Mouse (Mus musculus) left cerebral cortex, postnatal 14 days (tissue): Measurements from ENCODE around the gene 4933411K16Rik. TPM values are rescaled to one million over a fixed set of nuclear protein-coding genes. Genes with fewer than 3 reads are reported as not detected.
A peak's percentile ranks its signal among the peaks of the same experiment; 100 is the strongest.

Experiments
- DNase-seq, 2 experiments: peaks; one replicate each; pipeline ENCODE4 v3.0.0; 2021 to 2022; ENCODE audit warnings: low spot score in 2 of 2, mixed read lengths in 1 of 2
- intact Hi-C: fragments of 180-260 bp; cut with DNase I; formaldehyde crosslinking; loops from one replicate; pipeline ENCODE4 v1.15.1; 2025
- total RNA-seq, 2 experiments: library from RNA; stranded (reverse); gene quantifications; 2 replicates each; pipeline ENCODE4 v1.2.3; 2021

The 4933411K16Rik gene
- total RNA-seq, 2 experiments from 2014 or later = 0.57 to 0.68 TPM

DNA sequence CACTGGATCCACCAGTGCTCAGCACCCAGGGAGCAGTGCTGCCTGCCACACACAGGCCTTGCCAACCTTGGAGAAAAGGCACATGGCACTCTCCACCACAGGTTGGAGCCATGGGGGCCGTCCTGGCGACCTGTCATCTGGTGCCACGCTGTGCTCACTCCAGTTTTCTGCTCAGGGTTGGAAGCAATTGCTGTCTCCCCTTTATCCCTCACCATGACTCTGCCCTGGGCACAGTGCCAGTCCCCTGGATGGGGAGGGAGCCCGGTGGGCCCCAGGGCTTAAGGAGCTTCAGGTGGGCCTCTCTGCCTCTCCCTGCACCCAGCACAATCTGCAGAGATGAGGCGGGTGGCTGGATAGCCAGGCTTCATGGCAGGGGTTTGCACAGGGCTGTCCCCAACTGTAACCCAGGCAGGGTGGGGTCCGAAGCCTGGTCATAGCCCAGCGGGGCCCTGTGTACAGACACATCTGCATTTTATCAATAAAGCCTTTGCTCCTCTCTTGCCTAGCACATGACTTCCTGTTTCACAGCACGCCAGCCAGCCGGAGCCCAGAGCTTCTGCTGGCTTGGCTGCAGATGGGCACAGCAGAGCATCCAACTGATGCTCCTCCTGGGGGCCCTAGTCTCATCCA is 17.8 kb upstream of the 4933411K16Rik start:
- peak in 1 of 2 experiments; percentile 23 for DNase-seq
- intact Hi-C loops = no loop called here

- intact Hi-C loops = loop anchor here (5.0 kb wide), 2 partner anchors 37 to 117 kb away; no protein-coding TSS in a partner anchor
- DNase-seq = peak in 1 of 2 experiments; percentile 20
Measured at GRCm38 (mm10) chr19:42034881-42035455, 17.1 kb upstream of the 4933411K16Rik start.

- intact Hi-C loops = loop anchor here (5.0 kb wide), 2 partner anchors 37 to 117 kb away; no protein-coding TSS in a partner anchor
- peak; percentile 80 to 86 for DNase-seq
Measured at GRCm38 (mm10) chr19:42035456-42036248, 16.4 kb upstream of the 4933411K16Rik start, which contains the start of gene Ankrd2. Ankrd2 (plus strand) TSS chr19:42036000.

- intact Hi-C loops = loop anchor here (5.0 kb wide), 2 partner anchors 36 to 116 kb away; no protein-coding TSS in a partner anchor
- no peak for DNase-seq
Measured at GRCm38 (mm10) chr19:42036357-42036756, 15.7 kb upstream of the 4933411K16Rik start.

DNA sequence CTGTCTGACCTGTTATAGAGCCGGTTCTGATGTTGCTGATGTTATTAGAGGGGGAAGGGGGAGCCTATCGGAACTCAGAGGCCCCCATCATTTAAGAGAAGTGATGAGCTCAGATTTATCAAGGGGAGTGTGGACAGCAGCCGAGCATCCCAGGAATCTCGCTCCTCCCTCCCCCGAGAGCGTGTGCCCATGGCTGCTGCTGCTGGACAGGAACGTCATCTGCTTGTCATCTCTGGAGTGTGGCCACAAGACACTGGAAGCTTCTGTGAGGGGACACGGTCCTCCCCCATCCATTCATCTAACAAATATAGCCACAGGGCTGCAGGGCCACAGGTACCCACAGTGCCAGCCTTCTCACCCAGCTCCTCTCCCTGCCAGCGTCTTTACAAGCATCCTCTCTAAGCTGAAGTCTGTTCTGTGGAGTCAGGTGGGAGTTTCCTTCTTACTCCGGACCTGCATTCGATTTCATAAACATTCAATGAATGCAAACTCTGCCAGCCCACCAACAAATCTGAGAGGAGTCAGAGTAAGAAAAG is 14.8 kb upstream of the 4933411K16Rik start:
- intact Hi-C loops = loop anchor here (5.0 kb wide), 2 partner anchors 35 to 115 kb away; no protein-coding TSS in a partner anchor
- DNase-seq = no peak

- intact Hi-C loops = loop anchor here (5.0 kb wide), 2 partner anchors 34 to 114 kb away; no protein-coding TSS in a partner anchor
- DNase-seq = no peak
Measured at GRCm38 (mm10) chr19:42038310-42038709, 13.7 kb upstream of the 4933411K16Rik start.

DNA sequence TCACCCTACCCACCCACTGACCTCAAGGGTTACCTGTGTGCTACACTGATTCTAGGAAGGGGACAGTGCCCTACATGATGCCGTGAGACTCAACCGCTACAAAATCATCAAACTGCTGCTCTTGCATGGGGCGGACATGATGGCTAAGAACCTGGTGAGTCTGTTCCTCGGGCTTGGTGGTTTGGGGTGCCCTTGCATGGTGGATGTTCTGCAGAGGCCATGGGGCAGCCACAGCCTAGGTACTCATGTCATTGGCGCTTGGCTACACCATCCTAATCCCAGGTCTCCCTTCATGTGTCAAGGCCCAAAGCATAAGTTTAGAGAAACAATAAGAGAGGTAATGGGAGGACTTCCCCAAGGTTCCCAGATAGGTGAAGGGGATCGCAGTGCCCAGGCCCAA is 8.1 kb upstream of the 4933411K16Rik start:
- intact Hi-C loops = no loop called here

GRCm38 (mm10) chr19:42045269-42046102 is 6.6 kb upstream of the 4933411K16Rik start, which contains the start of gene Hoga1:
Hoga1 (plus strand) TSS chr19:42045610.
- DNase-seq = peak; percentile 59 to 83
- intact Hi-C loops = no loop called here

More for the DNA sequence above, 8.1 kb upstream of the 4933411K16Rik start:
- no peak for DNase-seq

DNA sequence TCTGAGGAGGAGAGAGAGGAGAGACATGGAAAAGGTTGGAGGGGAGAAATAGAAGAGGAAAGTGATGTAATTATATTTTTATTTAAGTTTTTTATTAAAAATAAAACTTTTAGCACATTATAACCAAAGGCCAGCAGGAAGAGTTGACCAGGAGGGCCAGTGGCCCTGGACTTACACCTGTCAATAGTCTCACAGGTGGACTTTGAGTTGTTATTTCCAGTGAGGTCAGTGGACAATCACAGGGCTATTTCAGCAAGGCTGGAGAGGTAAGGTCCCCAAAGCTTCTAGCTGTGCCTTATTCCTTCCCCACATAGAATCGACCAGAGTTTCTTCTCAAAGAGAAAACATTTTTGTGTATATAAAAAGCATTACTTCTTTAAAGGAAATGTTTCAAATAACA is 1.8 kb upstream of the 4933411K16Rik start:
- intact Hi-C loops = no loop called here

GRCm38 (mm10) chr19:42051351-42051750 is 697 bp upstream of the 4933411K16Rik start:
- no peak for DNase-seq
- intact Hi-C loops = no loop called here

More for the DNA sequence above, 1.8 kb upstream of the 4933411K16Rik start:
- DNase-seq = no peak

DNA sequence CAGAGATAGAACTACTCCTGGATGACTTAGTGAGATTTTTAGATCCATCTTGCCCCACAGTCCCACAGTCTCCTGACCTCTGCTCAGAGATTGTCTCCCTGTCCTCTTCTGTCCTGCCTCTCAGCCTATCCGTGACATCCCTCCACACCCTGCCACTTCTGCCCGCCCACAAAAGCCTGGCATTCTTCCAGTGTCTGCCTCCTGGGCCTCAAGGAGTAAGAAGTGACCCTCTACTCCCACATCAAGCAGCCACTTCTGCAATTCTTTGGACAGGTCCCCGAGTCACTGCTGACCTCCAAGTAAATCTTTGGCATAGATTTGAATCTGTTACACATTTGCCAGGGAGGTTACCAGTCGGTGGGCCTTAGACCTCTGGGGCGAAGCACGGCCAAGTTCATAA is 2.2 kb downstream of the 4933411K16Rik start:
- intact Hi-C loops = no loop called here
- DNase-seq = no peak

- no peak for DNase-seq
- intact Hi-C loops = no loop called here
Measured at GRCm38 (mm10) chr19:42055881-42056280, 3.8 kb downstream of the 4933411K16Rik start.

DNA sequence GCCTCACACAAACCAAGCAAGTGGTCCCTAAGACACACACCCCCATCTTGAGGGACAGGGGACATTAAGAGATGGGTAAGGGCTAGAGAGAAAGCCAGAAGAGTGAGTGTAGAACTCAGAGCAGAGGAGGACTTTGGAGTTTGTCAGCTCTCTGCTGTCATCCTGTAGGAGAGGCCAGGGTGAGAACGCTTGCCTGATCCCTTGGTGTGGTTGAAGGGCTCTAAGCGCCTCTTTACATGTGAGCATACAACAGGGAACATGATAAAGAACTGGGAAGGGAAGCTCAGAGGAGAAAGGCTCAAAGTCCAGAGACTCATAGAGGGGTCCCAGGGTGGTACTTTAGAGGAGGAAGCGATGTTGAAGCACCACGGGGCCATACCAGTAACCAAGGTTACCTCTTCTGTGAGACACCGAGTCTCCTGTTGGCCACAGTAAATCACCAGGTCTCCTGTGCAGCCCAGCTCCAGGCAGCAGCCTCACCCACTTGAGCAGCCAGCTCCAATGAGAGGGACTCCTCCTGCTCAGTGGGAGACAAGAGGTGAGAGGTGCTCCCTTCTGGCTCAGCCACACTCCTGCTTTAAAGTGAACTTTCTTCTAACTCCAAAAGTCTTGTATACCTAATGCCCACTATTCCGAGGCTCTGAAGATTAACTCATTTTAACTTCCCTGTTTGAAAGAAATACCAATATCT is 4.8 kb downstream of the 4933411K16Rik start:
- intact Hi-C loops = no loop called here

GRCm38 (mm10) chr19:42058426-42058825 is 6.4 kb downstream of the 4933411K16Rik start:
- DNase-seq = no peak
- intact Hi-C loops = no loop called here

More for the DNA sequence above, 4.8 kb downstream of the 4933411K16Rik start:
- no peak for DNase-seq

DNA sequence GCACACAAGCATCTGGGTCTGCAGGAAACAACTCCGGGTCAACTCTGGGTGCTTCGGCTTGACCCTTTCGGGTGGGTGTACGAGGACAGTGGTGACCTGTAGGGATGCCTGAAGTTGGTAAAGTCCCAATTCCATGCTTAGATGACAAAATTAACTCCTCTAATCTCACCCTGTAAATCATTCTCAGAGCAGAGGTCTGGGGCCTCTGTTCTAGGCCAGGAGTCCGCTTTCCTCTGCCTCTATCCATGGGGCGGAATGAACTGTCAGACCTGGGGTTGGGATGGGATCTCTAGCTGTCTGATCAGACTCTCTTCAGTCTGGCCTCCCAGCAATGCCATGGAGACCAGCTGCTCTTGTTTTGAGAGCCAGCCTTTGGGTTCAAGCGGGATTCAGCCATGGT is 9.4 kb downstream of the 4933411K16Rik start:
- no peak for DNase-seq
- intact Hi-C loops = no loop called here

DNA sequence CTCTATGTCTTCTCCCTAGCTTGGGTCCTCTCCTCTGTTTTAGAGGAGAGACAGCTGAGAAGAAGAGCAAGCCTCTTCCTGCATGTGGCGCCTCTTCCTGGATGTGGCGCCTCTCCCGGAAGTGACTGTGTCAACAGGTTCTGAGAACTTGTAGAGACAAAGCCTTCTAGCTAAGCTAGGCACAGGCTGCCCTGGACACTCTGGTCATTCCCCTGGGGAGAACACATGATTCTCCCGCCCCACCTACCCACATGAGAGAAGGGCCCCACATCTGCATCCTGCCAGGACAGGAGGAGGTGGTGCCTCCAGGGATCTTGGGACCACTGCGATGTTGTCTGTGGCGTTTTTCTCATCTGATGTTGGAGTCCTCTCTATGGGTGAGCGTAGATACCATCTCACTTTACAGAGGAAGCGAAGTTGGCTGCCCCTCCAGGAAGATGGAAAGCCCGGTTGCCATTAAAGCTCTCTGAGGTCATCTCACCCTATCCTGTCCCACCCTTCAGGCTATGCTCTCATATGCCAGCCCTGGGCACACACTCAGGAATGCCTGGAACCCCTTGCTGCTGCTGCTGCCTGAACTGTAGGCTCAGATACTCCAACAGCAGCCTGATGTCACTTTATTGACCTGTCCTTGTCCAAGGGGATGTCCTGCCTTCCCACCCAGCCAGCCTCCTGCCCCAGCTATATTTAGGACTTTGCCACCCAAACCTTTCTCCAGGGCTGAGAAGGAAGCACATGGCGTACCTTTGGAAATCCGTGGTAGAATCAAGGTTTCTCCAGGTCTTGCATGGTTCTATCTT is 16.6 kb downstream of the 4933411K16Rik start:
- no peak for DNase-seq
- intact Hi-C loops = no loop called here

DNA sequence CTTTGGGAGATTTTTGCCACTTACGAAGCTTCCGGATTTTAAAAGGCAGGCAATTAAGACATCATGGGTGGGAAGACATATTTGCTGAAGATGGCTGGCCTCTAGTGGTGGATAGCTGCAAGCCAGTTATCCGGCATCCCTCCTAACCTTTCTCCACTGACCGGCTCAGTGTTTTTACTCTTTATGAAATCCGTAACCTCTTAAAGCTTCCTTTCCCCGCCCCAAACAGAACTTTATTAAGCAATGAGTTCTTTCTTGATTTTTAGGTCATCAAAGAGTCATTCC is 17.1 kb downstream of the 4933411K16Rik start:
- no peak for DNase-seq
- intact Hi-C loops = no loop called here

DNA sequence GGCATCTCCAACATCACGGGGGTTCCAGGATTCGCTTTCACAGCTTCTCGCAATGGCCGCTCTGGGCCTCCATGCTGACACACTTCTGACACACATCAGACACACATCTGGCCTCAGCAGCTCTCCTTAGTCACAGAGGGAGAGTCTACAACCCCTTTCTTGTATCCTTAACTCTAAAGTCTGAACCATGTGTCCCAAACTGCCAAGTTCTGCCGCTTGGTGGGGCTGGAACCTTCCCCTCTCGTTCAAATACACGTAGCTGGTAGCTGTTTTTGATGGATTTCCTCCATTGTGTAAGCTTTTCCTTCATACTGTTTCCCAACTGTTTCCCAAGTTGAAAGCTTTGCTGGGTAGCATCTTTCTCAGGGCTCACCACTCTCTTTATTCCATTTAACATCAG is 19.2 kb downstream of the 4933411K16Rik start:
- no peak for DNase-seq
- intact Hi-C loops = loop anchor here (5.0 kb wide), 1 partner anchor 34 kb away; the partner anchor contains the start of gene Ankrd2
